Mouse (Mus musculus): ENCODE results near the gene Aamp. TPM values are rescaled to one million over a fixed set of nuclear protein-coding genes. Genes with fewer than 3 reads are reported as not detected.

Aamp gene
- polyA plus RNA-seq, 2 experiments = 181 to 228 TPM

- Histone ChIP-seq H3K4me3 (replicated peaks; ENCODE audit: low read length) (no peak overlapping the region), H3K9me3 (ENCODE audit: control insufficient read depth, low read length) (no peaks in the 10 kb centered on the region), H3K9ac (ENCODE audit: low read depth, low read length, severe bottlenecking) (no peak overlapping the region), H3K27ac (replicated peaks; ENCODE audit: low read depth, low read length) (no peak overlapping the region; the same call in 1 of the 2 replicates), H3K4me1 (ENCODE audit: control insufficient read depth, insufficient read depth, low read length) (peaks cover 20% of the 10 kb centered on the region), H3K4me2 (replicated peaks; ENCODE audit: low read depth, low read length, severe bottlenecking) (no peak overlapping the region), H3K36me3 (ENCODE audit: control insufficient read depth, insufficient read depth, low read length) (peaks cover 4% of the 10 kb centered on the region; the same call in 1 of the 2 replicates), H3K27me3 (ENCODE audit: control insufficient read depth, insufficient read depth, low read length) (no peaks in the 10 kb centered on the region)
- 40% methylated on average over 6 of the region's 6 CpGs for WGBS
- DNase-seq (ENCODE audit: low spot score) = no peak
- ATAC-seq (ENCODE audit: low FRiP score, low read depth) = no peak
- TF ChIP-seq POLR2A (IDR thresholded peaks at IDR 0.05; ENCODE audit: borderline replicate concordance, extremely low read depth, insufficient read depth, insufficient read length) = no peak
Observed at GRCm38 (mm10) chr1:74240311-74240710, 44.2 kb downstream of the Aamp start.

GRCm38 (mm10) chr1:74239618-74240017, 44.9 kb downstream of the Aamp start:
- no peaks in the 10 kb centered on the region for H3K27me3 ChIP-seq (ENCODE audit: control insufficient read depth, insufficient read depth, low read length)
- no peak overlapping the region for H3K9ac ChIP-seq (ENCODE audit: low read depth, low read length, severe bottlenecking)
- H3K9me3 ChIP-seq (ENCODE audit: control insufficient read depth, low read length) = no peaks in the 10 kb centered on the region
- H3K4me1 ChIP-seq (ENCODE audit: control insufficient read depth, insufficient read depth, low read length) = peaks cover 20% of the 10 kb centered on the region
- H3K4me2 ChIP-seq (replicated peaks; ENCODE audit: low read depth, low read length, severe bottlenecking) = peak overlapping the region; percentile 21; the same call in 1 of the 2 replicates
- 0 out of 2 replicates have a peak overlapping the region, but pooled peaks have one; percentile 19 for H3K27ac ChIP-seq (replicated peaks; ENCODE audit: low read depth, low read length)
- no peak for TF ChIP-seq POLR2A (IDR thresholded peaks at IDR 0.05; ENCODE audit: borderline replicate concordance, extremely low read depth, insufficient read depth, insufficient read length)
- 0 out of 2 replicates have a peak overlapping the region, but pooled peaks have one; percentile 5 for H3K4me3 ChIP-seq (replicated peaks; ENCODE audit: low read length)
- H3K36me3 ChIP-seq (ENCODE audit: control insufficient read depth, insufficient read depth, low read length) = peaks cover 4% of the 10 kb centered on the region; the same call in 1 of the 2 replicates
- ATAC-seq (ENCODE audit: low FRiP score, low read depth) = no peak
- DNase-seq (ENCODE audit: low spot score) = no peak
- WGBS = 56% methylated on average over 11 of the region's 11 CpGs

- H3K27me3 ChIP-seq (ENCODE audit: control insufficient read depth, insufficient read depth, low read length) = no peaks in the 10 kb centered on the region
- WGBS = 61% methylated on average over 7 of the region's 7 CpGs
- H3K4me2 ChIP-seq (replicated peaks; ENCODE audit: low read depth, low read length, severe bottlenecking) = peak overlapping the region; percentile 21; the same call in 1 of the 2 replicates
- peaks cover 20% of the 10 kb centered on the region for H3K4me1 ChIP-seq (ENCODE audit: control insufficient read depth, insufficient read depth, low read length)
- TF ChIP-seq POLR2A (IDR thresholded peaks at IDR 0.05; ENCODE audit: borderline replicate concordance, extremely low read depth, insufficient read depth, insufficient read length) = no peak
- 0 out of 2 replicates have a peak overlapping the region, but pooled peaks have one; percentile 19 for H3K27ac ChIP-seq (replicated peaks; ENCODE audit: low read depth, low read length)
- no peak overlapping the region for H3K9ac ChIP-seq (ENCODE audit: low read depth, low read length, severe bottlenecking)
- peaks cover 4% of the 10 kb centered on the region; the same call in 1 of the 2 replicates for H3K36me3 ChIP-seq (ENCODE audit: control insufficient read depth, insufficient read depth, low read length)
- H3K9me3 ChIP-seq (ENCODE audit: control insufficient read depth, low read length) = no peaks in the 10 kb centered on the region
- DNase-seq (ENCODE audit: low spot score) (no peak), ATAC-seq (ENCODE audit: low FRiP score, low read depth) (no peak)
- no peak overlapping the region for H3K4me3 ChIP-seq (replicated peaks; ENCODE audit: low read length)
Observed at GRCm38 (mm10) chr1:74239162-74239561, 45.4 kb downstream of the Aamp start.

- no peak for TF ChIP-seq POLR2A (IDR thresholded peaks at IDR 0.05; ENCODE audit: borderline replicate concordance, extremely low read depth, insufficient read depth, insufficient read length)
- Histone ChIP-seq H3K9me3 (ENCODE audit: control insufficient read depth, low read length) (no peaks in the 10 kb centered on the region), H3K4me3 (replicated peaks; ENCODE audit: low read length) (peak overlapping the region; percentile 99), H3K4me1 (ENCODE audit: control insufficient read depth, insufficient read depth, low read length) (peaks cover 20% of the 10 kb centered on the region), H3K36me3 (ENCODE audit: control insufficient read depth, insufficient read depth, low read length) (peaks cover 4% of the 10 kb centered on the region; the same call in 1 of the 2 replicates), H3K27ac (replicated peaks; ENCODE audit: low read depth, low read length) (no peak overlapping the region), H3K9ac (ENCODE audit: low read depth, low read length, severe bottlenecking) (peak overlapping the region; percentile 89; the same call in 1 of the 2 replicates), H3K27me3 (ENCODE audit: control insufficient read depth, insufficient read depth, low read length) (no peaks in the 10 kb centered on the region), H3K4me2 (replicated peaks; ENCODE audit: low read depth, low read length, severe bottlenecking) (peak overlapping the region; percentile 74)
- 77% methylated on average over 1 of the region's 1 CpGs for WGBS
- DNase-seq (ENCODE audit: low spot score) (no peak), ATAC-seq (ENCODE audit: low FRiP score, low read depth) (no peak)
Observed at GRCm38 (mm10) chr1:74238136-74238535, 46.4 kb downstream of the Aamp start.

GRCm38 (mm10) chr1:74237671-74238070, 46.9 kb downstream of the Aamp start:
- Histone ChIP-seq H3K9me3 (ENCODE audit: control insufficient read depth, low read length) (no peaks in the 10 kb centered on the region), H3K27ac (replicated peaks; ENCODE audit: low read depth, low read length) (no peak overlapping the region), H3K36me3 (ENCODE audit: control insufficient read depth, insufficient read depth, low read length) (peaks cover 4% of the 10 kb centered on the region; the same call in 1 of the 2 replicates), H3K27me3 (ENCODE audit: control insufficient read depth, insufficient read depth, low read length) (no peaks in the 10 kb centered on the region), H3K4me1 (ENCODE audit: control insufficient read depth, insufficient read depth, low read length) (peaks cover 20% of the 10 kb centered on the region), H3K4me3 (replicated peaks; ENCODE audit: low read length) (peak overlapping the region; percentile 99), H3K4me2 (replicated peaks; ENCODE audit: low read depth, low read length, severe bottlenecking) (peak overlapping the region; percentile 74), H3K9ac (ENCODE audit: low read depth, low read length, severe bottlenecking) (peak overlapping the region; percentile 89)
- no peak for ATAC-seq (ENCODE audit: low FRiP score, low read depth)
- no peak for DNase-seq (ENCODE audit: low spot score)
- WGBS = 30% methylated on average over 5 of the region's 5 CpGs
- TF ChIP-seq POLR2A (IDR thresholded peaks at IDR 0.05; ENCODE audit: borderline replicate concordance, extremely low read depth, insufficient read depth, insufficient read length) = no peak

Measured in limb, embryonic 14.5 days (tissue).